Mouse (Mus musculus) erythroblast, embryonic 14.5 days (primary cell): ENCODE results near the gene Odr4. TPM values are rescaled to one million over a fixed set of nuclear protein-coding genes. Genes with fewer than 3 reads are reported as not detected.

Source experiments
- H3K27me3 ChIP-seq: 2 replicates; pipeline ENCODE4 v1.6.1; 2012; ENCODE audit warnings: inconsistent platforms; ENCODE audit not compliant: control insufficient read depth
- H3K36me3 ChIP-seq: 2 replicates; pipeline ENCODE4 v1.6.1; 2012; ENCODE audit warnings: mild to moderate bottlenecking, inconsistent platforms; ENCODE audit not compliant: control insufficient read depth
- H3K4me1 ChIP-seq: 2 replicates; pipeline ENCODE4 v1.6.1; 2012; ENCODE audit warnings: inconsistent platforms; ENCODE audit not compliant: control insufficient read depth
- H3K4me3 ChIP-seq: replicated peaks from 2 replicates; pipeline ENCODE3; 2012; ENCODE audit warnings: moderate library complexity, mild to moderate bottlenecking, inconsistent platforms
- H3K9me3 ChIP-seq: 2 replicates; pipeline ENCODE4 v1.6.1; 2012; ENCODE audit warnings: low read length, inconsistent platforms, mixed read lengths; ENCODE audit not compliant: control insufficient read depth
- GATA1 ChIP-seq: IDR thresholded peaks from 2 replicates; pipeline ENCODE4 v1.6.1; 2012; ENCODE audit warnings: low read length, inconsistent platforms, mixed read lengths
- TAL1 ChIP-seq: IDR thresholded peaks from 3 replicates; pipeline ENCODE4 v1.6.1; 2012; ENCODE audit warnings: low read length, inconsistent platforms, mixed read lengths
- polyA plus RNA-seq: library from polyadenylated mRNA; stranded (reverse); fragments of >175 nt; gene quantifications from 2 replicates; pipeline ENCODE4 v1.2.3, GENCODE M21; 2012

Gene Odr4
- polyA plus RNA-seq, 1 experiment: 0.76 TPM

- H3K36me3 ChIP-seq: peaks cover 96% of the 10 kb centered on the region
- no peak for TF ChIP-seq GATA1
- no peak for TF ChIP-seq TAL1
These were observed 11.0 kb upstream of the Odr4 start for GRCm38 (mm10) chr1:150403914-150404313.

GRCm38 (mm10) chr1:150396001-150396400 is 3.1 kb upstream of the Odr4 start:
- peaks cover 12% of the 10 kb centered on the region for H3K4me1 ChIP-seq
- TF ChIP-seq TAL1 (no peak), GATA1 (no peak)
- peaks cover 56% of the 10 kb centered on the region for H3K36me3 ChIP-seq
- H3K4me3 ChIP-seq: no peak overlapping the region
- H3K9me3 ChIP-seq: no peaks in the 10 kb centered on the region
- no peaks in the 10 kb centered on the region for H3K27me3 ChIP-seq

More at GRCm38 (mm10) chr1:150403914-150404313, 11.0 kb upstream of the Odr4 start:
- H3K4me1 ChIP-seq: no peaks in the 10 kb centered on the region
- no peak overlapping the region for H3K4me3 ChIP-seq
- no peaks in the 10 kb centered on the region for H3K27me3 ChIP-seq
- H3K9me3 ChIP-seq: no peaks in the 10 kb centered on the region

DNA sequence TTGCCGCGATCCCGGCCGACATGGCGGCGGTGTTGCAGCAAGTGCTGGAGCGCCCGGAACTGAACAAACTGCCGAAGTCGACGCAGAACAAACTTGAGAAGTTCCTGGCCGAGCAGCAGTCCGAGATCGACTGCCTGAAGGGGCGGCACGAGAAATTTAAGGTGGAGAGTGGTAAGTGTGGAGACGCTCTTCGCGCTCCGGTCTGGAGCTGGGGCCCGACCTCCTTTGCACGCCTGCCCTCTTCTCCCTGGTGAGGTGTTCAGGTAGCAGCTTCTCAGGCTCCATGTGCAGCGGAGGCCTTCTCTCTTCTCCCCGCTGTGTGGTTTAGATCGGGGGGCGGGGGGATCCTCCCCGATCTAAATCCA is 590 bp upstream of the Odr4 start:
- Histone ChIP-seq H3K9me3 (no peaks in the 10 kb centered on the region), H3K36me3 (peaks cover 45% of the 10 kb centered on the region), H3K27me3 (no peaks in the 10 kb centered on the region), H3K4me1 (peaks cover 12% of the 10 kb centered on the region), H3K4me3 (peak overlapping the region; percentile 96)
- TF ChIP-seq GATA1 (no peak), TAL1 (no peak)

DNA sequence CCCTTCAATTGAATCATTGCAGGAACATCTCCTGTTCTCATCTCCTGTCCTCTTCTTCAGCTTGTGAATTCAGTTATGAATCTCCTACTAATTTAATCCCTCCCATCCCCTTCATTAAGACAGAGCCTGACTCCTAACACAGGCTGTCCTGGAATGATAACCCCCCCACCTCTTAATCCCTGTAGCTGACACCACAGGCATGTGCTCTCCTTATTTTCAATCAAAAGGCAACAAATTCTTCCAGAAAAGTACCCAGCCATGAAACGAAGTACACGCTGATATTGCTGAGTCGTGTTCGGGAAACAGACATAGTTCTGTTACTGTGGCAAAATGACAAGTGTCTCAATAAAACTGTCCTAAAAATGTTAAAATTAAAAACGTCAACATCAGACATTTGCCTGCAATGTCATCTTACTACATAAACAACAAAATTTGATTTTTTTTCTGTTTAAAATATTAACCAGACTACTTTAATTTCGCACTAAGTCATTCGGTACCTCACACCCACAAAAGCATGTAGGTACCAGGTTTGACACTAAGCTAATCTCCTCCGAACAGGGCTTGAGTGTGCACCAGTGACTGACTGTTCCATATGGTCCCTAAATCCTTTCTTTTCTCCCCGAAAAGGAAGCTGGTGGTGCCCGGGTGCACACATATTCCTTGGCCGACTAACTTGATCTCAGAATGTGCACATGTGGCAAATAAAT is 796 bp downstream of the Odr4 start:
- peaks cover 12% of the 10 kb centered on the region for H3K4me1 ChIP-seq
- peak overlapping the region; percentile 96 for H3K4me3 ChIP-seq
- peaks cover 44% of the 10 kb centered on the region for H3K36me3 ChIP-seq
- no peaks in the 10 kb centered on the region for H3K27me3 ChIP-seq
- TF ChIP-seq GATA1: no peak
- TF ChIP-seq TAL1: no peak
- H3K9me3 ChIP-seq: no peaks in the 10 kb centered on the region

DNA sequence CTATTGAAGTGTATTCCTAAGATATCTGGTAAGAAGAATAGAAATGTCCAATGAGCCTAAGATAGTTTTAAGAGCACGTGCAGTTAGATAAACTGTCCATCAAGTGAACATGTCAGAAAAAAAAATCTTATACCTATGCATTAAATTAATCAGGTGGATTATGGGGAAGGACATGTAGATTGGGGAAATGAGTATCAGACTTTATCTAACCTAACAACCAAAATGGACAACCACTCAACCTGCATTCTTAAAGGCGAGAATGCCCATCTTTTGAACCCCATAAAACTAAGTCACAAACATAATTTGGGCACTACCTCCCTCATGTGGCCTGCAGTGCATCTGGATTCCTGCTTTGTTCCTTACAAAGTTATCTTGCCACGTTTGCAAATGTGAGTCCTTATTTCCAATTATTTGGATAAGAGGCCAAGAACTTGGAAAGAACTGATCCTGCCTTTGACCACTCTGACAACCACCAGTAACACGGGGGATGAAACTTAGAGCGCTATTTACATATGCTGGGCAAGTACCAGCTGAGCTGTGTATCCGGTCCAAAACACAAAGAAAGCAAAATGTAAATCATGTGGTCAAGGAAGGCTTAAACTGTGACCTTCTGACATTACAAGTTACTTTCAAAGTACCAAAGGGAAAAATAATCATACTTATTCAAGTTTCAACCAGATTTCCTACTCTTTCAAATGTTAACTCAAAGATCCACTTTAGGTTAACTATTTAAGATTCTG is 3.3 kb downstream of the Odr4 start:
- Histone ChIP-seq H3K27me3 (no peaks in the 10 kb centered on the region), H3K4me3 (no peak overlapping the region), H3K4me1 (peaks cover 6% of the 10 kb centered on the region), H3K9me3 (no peaks in the 10 kb centered on the region), H3K36me3 (peaks cover 46% of the 10 kb centered on the region)
- TF ChIP-seq GATA1: no peak
- no peak for TF ChIP-seq TAL1

GRCm38 (mm10) chr1:150387572-150387971 is 5.3 kb downstream of the Odr4 start:
- peaks cover 59% of the 10 kb centered on the region for H3K36me3 ChIP-seq
- peaks cover 6% of the 10 kb centered on the region for H3K4me1 ChIP-seq
- TF ChIP-seq TAL1 (no peak), GATA1 (no peak)

GRCm38 (mm10) chr1:150384138-150384537 is 8.7 kb downstream of the Odr4 start:
- Histone ChIP-seq H3K36me3 (peaks cover 61% of the 10 kb centered on the region), H3K4me3 (no peak overlapping the region), H3K27me3 (no peaks in the 10 kb centered on the region), H3K4me1 (no peaks in the 10 kb centered on the region), H3K9me3 (no peaks in the 10 kb centered on the region)
- no peak for TF ChIP-seq TAL1
- TF ChIP-seq GATA1: no peak

More at GRCm38 (mm10) chr1:150387572-150387971, 5.3 kb downstream of the Odr4 start:
- Histone ChIP-seq H3K4me3 (no peak overlapping the region), H3K27me3 (no peaks in the 10 kb centered on the region), H3K9me3 (no peaks in the 10 kb centered on the region)

DNA sequence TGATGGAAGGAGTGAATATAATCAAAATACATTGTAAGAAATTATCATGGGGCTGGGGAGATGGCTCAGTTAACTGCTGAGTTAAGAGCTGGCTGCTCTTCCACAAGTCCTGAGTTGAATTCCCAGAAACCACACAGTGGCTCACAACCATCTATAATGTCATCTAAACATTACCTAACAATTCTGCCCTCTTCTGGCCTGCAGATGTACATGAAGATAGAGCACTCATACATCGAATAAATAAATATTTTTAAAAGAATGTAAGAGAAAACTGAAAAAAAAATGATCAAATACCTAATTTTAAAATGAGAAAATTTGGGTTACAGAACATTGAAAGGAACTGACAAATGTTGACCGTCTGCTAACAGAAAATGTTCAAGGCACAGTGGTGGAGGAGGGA is 18.6 kb downstream of the Odr4 start:
- no peak for TF ChIP-seq TAL1
- no peak for TF ChIP-seq GATA1
- peaks cover 17% of the 10 kb centered on the region for H3K36me3 ChIP-seq

GRCm38 (mm10) chr1:150372895-150373294 is 20.0 kb downstream of the Odr4 start:
- H3K9me3 ChIP-seq: no peaks in the 10 kb centered on the region
- H3K4me3 ChIP-seq: no peak overlapping the region
- no peaks in the 10 kb centered on the region for H3K4me1 ChIP-seq
- H3K36me3 ChIP-seq: peaks cover 17% of the 10 kb centered on the region
- H3K27me3 ChIP-seq: no peaks in the 10 kb centered on the region
- TF ChIP-seq TAL1: no peak
- no peak for TF ChIP-seq GATA1

More for the DNA sequence above, 18.6 kb downstream of the Odr4 start:
- Histone ChIP-seq H3K27me3 (no peaks in the 10 kb centered on the region), H3K9me3 (no peaks in the 10 kb centered on the region), H3K4me1 (no peaks in the 10 kb centered on the region), H3K4me3 (no peak overlapping the region)
